Mouse (Mus musculus): ENCODE data around the gene Olfr742. TPM values are rescaled to one million over a fixed set of nuclear protein-coding genes. Genes with fewer than 3 reads are reported as not detected.

The Olfr742 gene
- total RNA-seq (2021): not detected

GRCm38 (mm10) chr14:50503300-50503699, at the start of gene Olfr742:
Olfr742 (plus strand) TSS chr14:50503600.
- intact Hi-C loops (cut with DNase I): no loop called here
- DNase-seq (ENCODE audit: low spot score in 2 of 2): no peak

GRCm38 (mm10) chr14:50472438-50472837, 31.0 kb upstream of the Olfr742 start, which contains the start of gene Olfr741:
Olfr741 (plus strand) TSS chr14:50472738.
- intact Hi-C loops (cut with DNase I): no loop called here

DNA sequence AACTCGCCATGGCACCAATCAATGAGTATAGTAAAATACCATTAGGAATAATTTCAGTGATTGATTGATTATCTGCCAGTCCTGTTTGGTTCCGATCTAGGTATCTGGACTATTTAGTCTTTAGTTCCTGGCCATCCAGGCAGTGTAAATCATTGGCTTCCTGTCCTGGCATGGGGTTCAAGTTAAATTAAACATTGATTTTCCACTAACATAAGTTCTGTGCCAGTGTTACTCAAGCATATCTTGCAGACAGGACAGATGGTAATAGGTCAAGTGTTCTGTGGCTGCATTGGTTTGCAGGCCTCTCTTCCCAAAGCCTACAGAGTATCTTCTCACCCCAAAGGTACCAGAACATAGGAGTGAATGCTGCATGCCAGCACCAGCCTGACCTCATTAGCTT, 25.0 kb upstream of the Olfr742 start:
- intact Hi-C loops (cut with DNase I): no loop called here
- no peak for DNase-seq (ENCODE audit: low spot score in 2 of 2)

More at GRCm38 (mm10) chr14:50472438-50472837, 31.0 kb upstream of the Olfr742 start, which contains the start of gene Olfr741:
- DNase-seq (ENCODE audit: low spot score in 2 of 2): no peak

DNA sequence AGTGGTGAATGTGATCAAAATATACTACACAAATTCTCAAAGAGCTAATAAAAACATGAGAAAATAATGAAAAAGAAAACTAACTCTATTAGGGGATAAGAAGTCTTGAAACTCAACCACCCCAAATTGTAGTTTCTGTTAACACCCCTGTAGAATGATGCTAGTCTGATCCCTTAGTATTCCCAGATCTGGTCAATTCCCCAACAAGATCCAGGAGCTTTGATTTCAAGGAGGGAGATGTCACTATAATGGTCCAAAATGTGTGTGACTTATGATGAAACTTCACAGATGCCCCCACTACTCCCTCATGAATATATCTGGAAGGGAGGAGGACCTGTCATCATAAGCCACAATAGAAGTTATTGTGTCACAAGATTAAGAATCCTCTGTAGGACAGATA, 18.1 kb downstream of the Olfr742 start, which contains the start of gene Olfr743:
TSS of gene Olfr743 (plus strand) at position 301 of the 400 bp plus-strand sequence.
- intact Hi-C loops (cut with DNase I): no loop called here

GRCm38 (mm10) chr14:50552734-50553133, 49.3 kb downstream of the Olfr742 start:
- DNase-seq (ENCODE audit: low spot score in 2 of 2): no peak
- intact Hi-C loops (cut with DNase I): no loop called here

More for the DNA sequence above, 18.1 kb downstream of the Olfr742 start, which contains the start of gene Olfr743:
- no peak for DNase-seq (ENCODE audit: low spot score in 2 of 2)

Other genes starting within 250 kb of the Olfr742 start
- gene Olfr732, start 219.4 kb upstream of the Olfr742 start, total RNA-seq (2021): not detected
- not detected for gene Olfr733, start 202.1 kb upstream of the Olfr742 start, total RNA-seq (2021)
- not detected for gene Olfr734, start 176.8 kb upstream of the Olfr742 start, total RNA-seq (2021)
- gene Olfr735, start 154.7 kb upstream of the Olfr742 start, total RNA-seq (2021): not detected
- not detected for gene Tlr11, start 145.7 kb upstream of the Olfr742 start, total RNA-seq (2021)
- not detected for gene Olfr736, start 122.4 kb upstream of the Olfr742 start, total RNA-seq (2021)
- not detected for gene Olfr738, start 96.0 kb upstream of the Olfr742 start, total RNA-seq (2021)
- not detected for gene Olfr739, start 85.0 kb upstream of the Olfr742 start, total RNA-seq (2021)
- not detected for gene Olfr740, start 58.1 kb upstream of the Olfr742 start, total RNA-seq (2021)
- gene Olfr741, start 30.9 kb upstream of the Olfr742 start, total RNA-seq (2021): not detected
- not detected for gene Olfr743, start 18.2 kb downstream of the Olfr742 start, total RNA-seq (2021)
- gene Olfr744, start 111.3 kb downstream of the Olfr742 start, total RNA-seq (2021): not detected
- gene Olfr745, start 135.8 kb downstream of the Olfr742 start, total RNA-seq (2021): not detected
- gene Olfr746, start 143.5 kb downstream of the Olfr742 start, total RNA-seq (2021): not detected
- not detected for gene Olfr747, start 189.6 kb downstream of the Olfr742 start, total RNA-seq (2021)
- not detected for gene Olfr748, start 203.8 kb downstream of the Olfr742 start, total RNA-seq (2021)
- not detected for gene Olfr749, start 241.5 kb downstream of the Olfr742 start, total RNA-seq (2021)